Mouse (Mus musculus) cerebellum, postnatal 14 days (tissue): Measurements from ENCODE around the gene Ssh3.

Experiments
- DNase-seq, 2 experiments: peaks; one replicate each; pipeline ENCODE4 v3.0.0; 2021; ENCODE audit warnings: mixed read lengths in 2 of 2

Gene Ssh3

DNA sequence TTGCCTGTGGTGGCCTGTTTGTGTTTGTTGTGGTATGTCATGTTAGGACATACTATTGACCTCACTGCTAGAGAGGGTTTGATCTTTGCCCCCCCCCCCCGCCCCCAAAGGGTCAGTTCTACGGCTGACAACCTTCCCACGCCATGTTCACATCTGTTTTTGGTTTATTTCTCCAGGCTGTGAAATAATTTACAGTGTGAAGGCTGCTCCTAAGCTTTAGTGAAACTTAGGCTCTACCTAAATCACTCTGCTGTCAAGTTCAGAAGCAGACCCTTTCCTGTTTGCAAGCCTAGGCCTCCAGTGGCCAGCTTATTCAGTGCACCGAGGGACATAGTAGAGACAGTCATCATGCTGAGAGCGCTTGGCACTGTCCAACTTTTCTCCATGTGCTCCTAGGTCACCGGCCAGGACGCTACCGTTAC is 28.7 kb downstream of the Ssh3 start:
- no peak for DNase-seq

GRCm38 (mm10) chr19:4234548-4234947 is 34.4 kb downstream of the Ssh3 start:
- DNase-seq, result no peak

DNA sequence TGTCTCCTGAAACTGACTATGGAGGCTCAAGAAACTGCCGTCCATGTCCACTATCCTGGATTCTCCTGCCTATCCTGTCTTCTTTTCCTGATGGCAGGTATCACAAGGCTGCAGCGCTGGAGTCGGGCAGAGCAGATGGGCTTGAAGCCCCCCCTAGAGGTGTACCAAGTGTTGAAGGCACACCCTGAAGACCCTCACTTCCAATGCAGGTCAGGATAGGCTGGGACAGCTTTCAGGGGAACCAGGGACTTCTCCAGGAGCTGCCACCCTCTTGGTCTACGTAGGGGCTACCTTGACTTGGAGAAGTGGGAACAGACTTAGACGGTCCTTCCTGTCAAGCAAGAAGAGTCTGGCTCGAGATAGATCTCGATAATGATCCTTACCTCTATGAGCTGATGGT is 36.3 kb downstream of the Ssh3 start:
- DNase-seq, result no peak

DNA sequence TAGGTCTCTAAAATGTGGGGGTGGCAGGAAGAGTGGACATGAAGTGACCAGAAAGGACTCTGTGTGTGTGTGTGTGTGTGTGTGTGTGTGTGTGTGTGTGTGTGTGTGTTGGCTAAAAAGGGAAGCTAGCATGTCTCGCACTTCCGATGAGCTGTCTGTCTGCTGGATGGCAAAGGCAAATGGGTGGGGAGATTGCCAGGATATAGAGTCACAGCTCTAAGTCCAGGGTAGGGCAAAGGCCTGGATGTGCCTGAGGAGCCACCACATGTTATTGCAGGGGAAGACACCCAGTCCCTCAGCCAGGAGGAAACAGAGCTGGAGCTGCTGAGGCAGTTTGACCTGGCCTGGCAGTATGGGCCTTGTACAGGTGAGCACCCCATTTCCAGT is 36.8 kb downstream of the Ssh3 start:
- DNase-seq, result no peak

DNA sequence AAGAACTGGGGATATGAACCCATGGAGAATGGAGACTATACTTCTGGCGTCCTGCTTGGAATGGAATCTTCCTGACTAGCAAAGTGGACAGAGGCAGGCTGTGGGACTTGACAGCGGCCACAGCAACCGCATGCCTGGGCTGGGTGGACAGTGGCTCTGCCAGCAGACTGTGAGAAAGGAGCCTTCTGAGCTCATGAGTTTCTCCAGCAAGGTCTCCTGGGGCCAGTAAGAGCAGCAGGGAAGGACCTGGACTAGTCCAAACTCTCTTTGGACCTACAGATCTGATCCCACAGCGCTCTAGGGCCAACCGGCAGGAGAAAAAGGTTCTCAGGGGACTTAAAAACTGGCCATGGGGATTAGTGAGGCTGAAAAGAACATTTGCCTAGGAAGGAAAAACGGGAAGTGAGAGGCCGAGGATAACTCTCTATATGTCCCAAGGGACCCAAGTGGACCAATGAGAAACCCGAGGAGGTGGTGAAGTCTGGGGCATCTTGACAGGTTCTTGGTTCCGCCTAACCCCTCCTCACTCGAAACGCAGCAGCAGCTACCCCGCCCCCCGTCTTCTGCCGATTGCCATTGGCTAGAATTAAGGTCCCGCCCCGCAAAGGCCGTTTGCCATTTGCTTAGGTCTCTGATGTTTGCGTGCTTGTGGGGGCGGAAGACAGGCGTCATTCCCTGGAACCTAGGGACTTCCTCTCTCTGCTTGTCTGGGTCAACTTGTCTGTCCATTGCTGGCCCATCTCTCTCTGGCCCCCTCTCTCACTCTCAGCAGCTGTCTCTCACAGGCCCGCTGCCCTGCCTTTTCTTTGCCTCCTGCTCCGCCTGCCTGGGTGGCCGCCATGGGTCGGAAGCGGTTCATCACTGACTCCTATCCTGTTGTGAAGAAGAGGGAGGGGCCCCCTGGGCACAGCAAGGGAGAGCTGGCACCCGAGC is 37.5 kb downstream of the Ssh3 start, which contains the start of gene Pold4:
TSS of gene Pold4 (plus strand) at position 647 of the 933 bp plus-strand sequence.
- DNase-seq, result peak; percentile 98 to 99

DNA sequence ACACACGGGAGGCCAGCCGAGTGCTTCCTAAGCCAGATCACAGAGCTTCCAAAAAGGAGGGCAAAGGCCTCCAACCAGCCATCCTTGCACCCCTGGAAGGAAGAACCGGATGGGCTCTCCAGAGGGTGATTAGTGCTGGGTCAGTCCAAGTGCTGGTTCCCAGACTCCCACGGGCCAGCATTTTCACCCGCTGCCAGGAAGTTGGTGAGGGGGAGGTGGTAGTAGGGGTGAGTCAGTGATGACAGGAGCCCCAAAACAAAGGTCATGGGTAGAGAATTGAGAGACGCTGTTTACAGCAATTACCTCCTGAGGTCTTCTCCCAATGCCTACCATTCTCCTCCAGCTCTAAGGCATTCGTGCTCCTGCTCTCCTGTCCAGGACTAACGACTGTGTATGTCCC is 38.6 kb downstream of the Ssh3 start:
- DNase-seq, result no peak

DNA sequence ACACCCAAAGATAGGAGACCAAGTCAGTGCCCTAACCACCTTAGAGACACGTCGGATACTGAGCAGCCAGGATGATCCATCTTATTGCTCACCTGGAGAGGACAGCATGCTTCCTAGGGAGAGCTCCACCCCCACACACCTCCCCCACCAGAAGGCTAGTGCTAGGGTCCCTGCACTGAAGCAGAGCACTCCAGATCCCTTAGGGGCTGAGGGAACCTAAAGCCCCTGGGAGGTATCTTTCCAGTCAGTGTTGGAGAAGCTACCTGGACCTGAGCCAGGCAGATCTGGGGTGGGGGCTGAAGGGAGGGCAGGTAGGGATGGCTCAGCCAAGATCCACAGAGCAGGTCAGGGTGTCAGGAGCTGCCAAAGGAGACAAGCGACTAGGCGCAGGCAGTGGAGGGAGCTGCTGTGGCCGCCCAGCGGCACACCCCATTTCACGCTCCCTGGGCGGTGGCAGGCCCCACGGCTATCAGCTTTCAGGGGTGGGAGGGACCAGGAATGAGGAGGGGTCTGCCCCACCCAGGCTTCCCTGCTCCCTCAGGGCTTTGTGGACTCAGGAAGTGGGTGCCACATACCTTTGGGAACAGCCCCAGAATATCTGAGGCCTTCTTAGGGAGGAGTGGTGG is 39.4 kb downstream of the Ssh3 start:
- peak in 1 of 2 experiments; percentile 34 for DNase-seq

GRCm38 (mm10) chr19:4228891-4229290 is 40.1 kb downstream of the Ssh3 start:
- no peak for DNase-seq

- peak; percentile 81 to 82 for DNase-seq
These were observed 40.9 kb downstream of the Ssh3 start for GRCm38 (mm10) chr19:4227894-4228678.

DNA sequence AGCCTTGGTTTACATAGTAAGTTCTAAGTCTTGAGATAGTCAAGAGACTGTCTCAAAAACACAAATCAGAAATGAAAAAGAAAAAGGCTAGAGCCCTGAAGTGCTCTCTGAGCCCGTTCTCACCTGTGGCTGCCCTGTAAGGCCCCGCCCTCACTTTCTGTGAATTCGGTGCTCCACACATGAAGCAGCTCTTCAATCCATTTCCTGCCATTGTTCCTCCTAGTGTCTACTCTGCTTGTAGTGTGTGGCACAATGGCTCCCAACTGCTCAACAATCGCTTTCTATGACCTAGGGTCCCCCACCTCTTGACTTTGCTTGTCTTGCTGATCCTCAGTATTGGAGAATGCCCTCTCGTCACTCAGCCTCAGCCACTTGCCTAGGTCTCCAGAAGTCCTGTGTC is 41.5 kb downstream of the Ssh3 start:
- DNase-seq, result no peak

GRCm38 (mm10) chr19:4226779-4227178 is 42.2 kb downstream of the Ssh3 start:
- no peak for DNase-seq

DNA sequence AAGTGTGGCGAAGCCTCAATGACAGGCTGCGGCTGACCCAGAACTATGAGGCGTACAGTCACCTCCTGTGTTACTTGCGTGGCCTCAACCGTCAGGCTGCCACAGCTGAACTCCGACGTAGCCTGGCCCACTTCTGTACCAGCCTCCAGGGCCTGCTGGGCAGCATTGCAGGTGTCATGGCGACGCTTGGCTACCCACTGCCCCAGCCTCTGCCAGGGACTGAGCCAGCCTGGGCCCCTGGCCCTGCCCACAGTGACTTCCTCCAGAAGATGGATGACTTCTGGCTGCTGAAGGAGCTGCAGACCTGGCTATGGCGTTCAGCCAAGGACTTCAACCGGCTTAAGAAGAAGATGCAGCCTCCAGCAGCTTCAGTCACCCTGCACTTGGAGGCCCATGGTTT is 46.8 kb downstream of the Ssh3 start:
- no peak for DNase-seq

GRCm38 (mm10) chr19:4220957-4221743 is 47.8 kb downstream of the Ssh3 start:
- no peak for DNase-seq

DNA sequence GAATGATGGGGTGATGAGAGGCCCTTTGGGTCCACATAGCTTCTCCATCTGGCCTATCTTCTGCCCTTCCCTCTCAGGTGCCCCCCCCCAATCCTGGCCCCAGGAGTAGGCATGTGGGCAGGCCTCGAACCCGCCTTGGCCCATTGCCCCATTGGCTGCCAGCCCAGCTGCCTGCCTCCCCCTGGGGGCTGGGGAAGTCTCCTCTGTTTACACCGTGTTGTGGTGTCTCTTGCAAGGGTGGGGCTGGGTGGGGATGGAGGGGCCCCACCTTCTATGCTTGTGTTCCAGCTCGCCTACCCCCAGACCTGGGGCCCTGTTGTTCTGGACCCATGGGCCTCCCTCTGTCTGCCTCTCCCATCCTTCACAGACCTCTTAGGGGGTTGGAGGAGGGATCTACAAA is 48.6 kb downstream of the Ssh3 start:
- DNase-seq, result peak in 1 of 2 experiments; percentile 78

GRCm38 (mm10) chr19:4219943-4220342 is 49.0 kb downstream of the Ssh3 start:
- no peak for DNase-seq

- DNase-seq, result no peak
These were observed 50.2 kb downstream of the Ssh3 start for GRCm38 (mm10) chr19:4218784-4219183.

GRCm38 (mm10) chr19:4218293-4218692 is 50.7 kb downstream of the Ssh3 start:
- DNase-seq, result no peak

DNA sequence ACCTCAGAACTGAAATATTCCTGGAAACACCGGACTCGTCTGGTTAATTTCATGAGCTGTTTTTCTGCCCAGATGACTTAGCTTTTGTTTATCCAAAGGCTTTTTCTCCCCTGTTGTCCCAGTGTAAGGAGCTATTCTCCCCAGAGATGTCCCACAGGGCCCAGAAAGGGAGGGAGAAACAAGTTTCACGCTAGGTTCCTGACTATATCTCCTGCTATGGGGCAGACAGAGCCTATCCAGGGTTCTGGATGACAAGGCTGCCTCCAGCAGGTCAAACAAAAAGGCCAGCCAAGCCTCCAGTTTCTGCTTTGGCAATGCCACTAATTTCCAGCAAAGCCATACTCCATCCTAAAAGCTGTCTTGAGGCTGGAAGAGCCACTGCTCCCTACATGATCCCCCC is 51.1 kb downstream of the Ssh3 start:
- DNase-seq, result no peak

GRCm38 (mm10) chr19:4217140-4217539 is 51.8 kb downstream of the Ssh3 start:
- no peak for DNase-seq

DNA sequence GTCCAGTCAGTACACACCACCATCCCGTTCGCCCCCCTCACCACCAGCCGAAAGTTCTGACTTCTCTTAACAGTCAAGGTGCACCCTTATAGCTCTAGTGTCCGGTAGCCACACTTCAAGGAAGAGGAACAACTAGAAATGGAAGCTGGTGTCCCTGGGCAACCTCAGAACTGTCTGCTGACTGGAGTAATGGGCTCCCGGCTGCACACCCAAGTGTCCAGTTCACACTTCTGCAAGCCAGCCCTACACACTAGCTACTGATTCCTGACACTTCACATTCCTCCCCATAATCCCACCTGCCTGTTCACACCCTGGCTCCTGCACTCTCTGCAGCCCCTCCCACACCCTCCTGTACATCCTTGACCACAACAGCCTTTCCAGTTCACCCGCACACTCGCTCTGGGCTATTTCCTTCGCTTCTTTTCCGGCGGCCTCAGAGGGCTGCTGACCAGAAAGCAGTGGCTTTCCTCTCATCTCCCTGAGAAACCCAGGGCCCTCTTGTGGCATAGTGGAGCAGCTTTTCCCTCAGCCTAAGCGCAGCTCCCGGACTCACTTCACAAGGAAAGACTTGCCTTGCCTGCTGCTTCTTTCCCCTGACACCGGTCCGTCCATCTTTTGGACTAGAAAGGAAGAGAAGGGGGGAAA is 52.8 kb downstream of the Ssh3 start:
- DNase-seq, result peak; percentile 65 to 72

- DNase-seq, result no peak
These were observed 53.5 kb downstream of the Ssh3 start for GRCm38 (mm10) chr19:4215451-4215840.
